Mouse (Mus musculus) bone marrow, adult 2 months (tissue): ENCODE measurements around the gene Efna2. TPM values are rescaled to one million over a fixed set of nuclear protein-coding genes. Genes with fewer than 3 reads are reported as not detected.

Experiments
- H3K27ac ChIP-seq: fragments of 200-500 bp; 2 replicates; pipeline ENCODE4 v1.5.1; 2012; ENCODE audit warnings: low read depth, mild to moderate bottlenecking, control low read depth, inconsistent platforms, low read length; ENCODE audit not compliant: control insufficient read depth, poor library complexity, insufficient read depth
- H3K4me1 ChIP-seq: fragments of 200-500 bp; 2 replicates; pipeline ENCODE4 v1.6.1; 2011; ENCODE audit warnings: low read length; ENCODE audit not compliant: control insufficient read depth, insufficient read depth
- H3K4me3 ChIP-seq: fragments of 200-500 bp; replicated peaks from 2 replicates; pipeline ENCODE3; 2011; ENCODE audit warnings: mild to moderate bottlenecking, low read depth, low read length, control low read depth; ENCODE audit not compliant: control insufficient read depth
- CTCF ChIP-seq: fragments of 200-500 bp; IDR thresholded peaks from 2 replicates; pipeline ENCODE4 v1.5.1; 2011; ENCODE audit warnings: low read length, control low read depth; ENCODE audit not compliant: control insufficient read depth, insufficient read depth
- POLR2A ChIP-seq: fragments of 200-500 bp; IDR thresholded peaks from 2 replicates; pipeline ENCODE4 v1.6.1; 2011; ENCODE audit warnings: low read depth, mild to moderate bottlenecking, control low read depth, low read length, borderline replicate concordance; ENCODE audit not compliant: control insufficient read depth
- WGBS: fragments of 180-500 bp; shearing (Covaris S2); methylation state at CpG from one replicate; pipeline ENCODE4 v1.1.7; 2018; 5-methylcytosine and 5-hydroxymethylcytosine counted together
- polyA plus RNA-seq: library from polyadenylated mRNA; stranded (reverse); fragments of >200 nt; gene quantifications from 2 replicates; pipeline ENCODE4 v1.2.4, GENCODE M21; 2011; ENCODE audit warnings: low replicate concordance; ENCODE audit not compliant: missing spikeins, insufficient read depth, insufficient read length

The Efna2 gene
- polyA plus RNA-seq, 1 experiment = 0.70 TPM

DNA sequence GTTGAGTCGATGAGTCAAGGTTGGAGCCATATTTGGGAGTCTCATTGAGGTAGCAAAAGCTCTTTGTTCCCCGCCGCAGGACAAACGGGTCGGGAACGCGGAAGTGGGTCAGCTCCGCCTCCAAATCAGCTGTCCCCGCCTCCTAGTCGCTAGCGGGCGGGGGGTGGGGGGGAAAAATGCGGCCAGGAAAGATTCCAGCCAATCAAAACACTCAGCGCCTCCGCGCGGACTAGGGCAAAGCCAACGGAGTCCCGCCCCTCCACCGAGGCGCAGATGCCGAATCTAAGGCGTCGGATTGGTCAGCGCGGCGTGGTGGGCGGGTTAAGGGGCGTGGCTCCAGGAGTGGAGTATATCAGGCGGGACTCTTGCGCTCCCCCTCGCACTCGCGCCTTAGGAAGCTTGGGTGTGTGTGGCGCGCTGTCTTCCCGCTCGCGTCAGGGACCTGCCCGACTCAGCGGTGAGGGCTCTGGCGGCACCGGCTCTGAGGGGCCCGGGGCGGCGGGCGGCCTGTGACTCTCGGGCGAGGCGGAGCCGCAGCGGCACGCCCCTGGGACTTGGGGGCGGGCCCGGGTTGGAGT is 11.7 kb upstream of the Efna2 start:
- under 1% methylated on average over 55 of the region's 55 CpGs for WGBS
- Histone ChIP-seq H3K27ac (peak overlapping the region; percentile 97), H3K4me3 (peak overlapping the region; percentile 90), H3K4me1 (peaks cover 14% of the 10 kb centered on the region)
- TF ChIP-seq CTCF (no peak), POLR2A (peak; percentile 99)

DNA sequence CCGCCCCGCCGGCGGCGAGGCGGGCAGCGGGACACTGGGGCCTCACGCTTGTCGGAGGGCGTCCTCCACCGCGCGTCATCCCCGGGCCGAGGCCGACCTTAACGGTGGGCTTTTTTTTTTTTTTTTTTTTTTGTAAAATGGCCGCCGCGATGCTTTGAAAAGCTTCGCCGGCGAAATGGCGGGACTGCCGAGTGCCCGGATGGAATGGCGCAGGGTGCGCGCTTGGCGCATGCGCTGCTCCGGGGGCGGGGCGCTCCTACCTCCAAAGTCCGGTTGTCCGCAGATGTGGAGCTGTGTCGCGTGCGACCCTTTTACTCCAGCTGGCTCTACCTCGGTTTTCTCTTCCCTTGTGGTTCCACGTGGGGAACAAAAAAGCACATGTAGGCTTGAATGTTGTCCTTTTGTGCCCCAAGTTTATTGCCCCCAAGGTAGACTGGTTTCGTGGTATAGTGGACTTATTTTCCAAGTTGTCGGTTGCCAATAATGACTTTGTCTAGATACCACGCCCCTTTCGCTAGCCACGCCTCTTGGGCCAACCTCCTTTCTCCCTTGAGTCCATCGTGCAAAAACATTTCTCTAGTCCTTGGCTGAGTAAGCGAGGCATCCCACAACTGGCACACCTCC is 11.1 kb upstream of the Efna2 start:
- peak overlapping the region; percentile 97 for H3K27ac ChIP-seq
- peak overlapping the region; percentile 90 for H3K4me3 ChIP-seq
- under 1% methylated on average over 48 of the region's 48 CpGs for WGBS
- peaks cover 11% of the 10 kb centered on the region; the same call in 1 of the 2 replicates for H3K4me1 ChIP-seq
- TF ChIP-seq CTCF = no peak
- peak; percentile 24; the same call in 1 of the 2 replicates for TF ChIP-seq POLR2A

DNA sequence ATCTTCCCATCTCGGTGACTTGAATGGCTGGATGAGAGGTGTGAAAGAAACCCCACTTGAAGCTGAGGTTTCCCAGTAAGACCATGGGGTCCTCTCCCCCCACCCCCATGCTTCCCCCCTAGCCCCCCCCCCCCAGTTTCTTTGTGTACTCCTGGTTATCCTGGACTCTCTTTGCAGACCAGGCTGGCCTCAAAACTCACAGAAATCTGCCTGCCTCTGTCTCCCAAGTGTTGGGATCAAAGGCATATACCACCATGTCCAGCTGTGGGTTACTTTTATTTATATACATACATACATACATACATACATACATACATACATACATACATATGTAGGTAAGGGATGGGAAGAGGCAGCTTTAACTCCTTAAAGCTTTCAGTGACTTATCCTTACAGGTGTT is 10.2 kb upstream of the Efna2 start:
- Histone ChIP-seq H3K27ac (no peak overlapping the region), H3K4me1 (peaks cover 7% of the 10 kb centered on the region; the same call in 1 of the 2 replicates), H3K4me3 (no peak overlapping the region)
- WGBS = 38% methylated on average over 1 of the region's 1 CpGs
- TF ChIP-seq POLR2A = no peak
- TF ChIP-seq CTCF = no peak

DNA sequence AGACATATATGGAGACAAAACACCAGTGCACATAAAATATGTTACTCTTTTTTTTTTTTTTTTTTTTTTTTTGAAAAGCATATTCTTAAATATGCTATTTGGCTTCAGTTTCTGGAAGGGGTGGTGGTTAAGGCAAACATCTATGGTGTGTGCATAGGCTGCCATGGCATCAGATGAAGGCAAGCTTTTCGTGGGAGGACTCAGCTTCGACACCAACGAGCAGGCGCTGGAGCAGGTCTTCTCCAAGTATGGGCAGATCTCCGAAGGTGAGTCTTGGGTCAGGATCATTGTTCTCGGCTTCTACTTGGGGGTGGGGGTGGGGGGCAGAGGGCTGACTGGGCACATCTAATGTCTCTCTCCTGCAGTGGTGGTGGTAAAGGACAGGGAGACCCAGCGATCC is 9.6 kb upstream of the Efna2 start:
- H3K27ac ChIP-seq = no peak overlapping the region
- peaks cover 4% of the 10 kb centered on the region; the same call in 1 of the 2 replicates for H3K4me1 ChIP-seq
- 93% methylated on average over 7 of the region's 7 CpGs for WGBS
- TF ChIP-seq CTCF (no peak), POLR2A (no peak)
- H3K4me3 ChIP-seq = no peak overlapping the region

DNA sequence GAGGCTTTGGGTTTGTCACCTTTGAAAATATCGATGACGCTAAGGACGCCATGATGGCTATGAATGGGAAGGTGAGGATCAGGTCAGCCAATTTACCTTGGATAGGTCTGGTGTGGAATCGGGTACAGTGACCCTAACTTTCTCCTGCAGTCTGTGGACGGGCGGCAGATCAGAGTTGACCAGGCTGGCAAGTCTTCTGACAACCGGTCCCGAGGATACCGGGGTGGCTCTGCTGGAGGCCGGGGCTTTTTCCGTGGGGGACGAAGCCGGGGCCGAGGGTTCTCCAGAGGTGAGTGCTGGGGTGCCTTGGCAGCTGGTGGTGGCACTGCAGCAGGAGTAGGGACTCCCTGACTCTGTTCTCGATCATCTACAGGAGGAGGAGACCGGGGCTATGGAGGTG is 9.2 kb upstream of the Efna2 start:
- H3K27ac ChIP-seq = no peak overlapping the region
- 94% methylated on average over 16 of the region's 16 CpGs for WGBS
- H3K4me3 ChIP-seq = no peak overlapping the region
- no peak for TF ChIP-seq CTCF
- TF ChIP-seq POLR2A = no peak
- H3K4me1 ChIP-seq = peaks cover 4% of the 10 kb centered on the region; the same call in 1 of the 2 replicates

DNA sequence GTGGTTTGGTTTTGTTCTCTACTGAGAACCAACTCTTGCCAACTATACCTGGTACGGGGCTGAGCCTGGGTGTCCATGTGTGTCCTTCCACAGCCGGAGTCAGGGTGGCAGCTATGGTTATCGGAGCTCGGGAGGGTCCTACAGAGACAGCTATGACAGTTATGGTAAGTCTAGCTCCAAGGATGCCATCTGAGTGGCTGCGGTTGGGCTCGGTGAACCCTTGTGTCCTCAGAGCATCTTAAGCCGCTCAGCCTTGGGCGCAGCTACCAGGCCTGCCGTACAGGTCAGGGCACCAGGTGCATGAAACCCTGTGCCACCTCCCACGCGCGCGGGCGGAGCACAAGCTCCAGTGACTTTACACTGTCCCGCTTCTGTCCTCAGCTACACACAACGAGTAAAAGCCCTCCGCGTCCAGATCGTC is 8.7 kb upstream of the Efna2 start:
- Histone ChIP-seq H3K27ac (no peak overlapping the region), H3K4me1 (peaks cover 2% of the 10 kb centered on the region; the same call in 1 of the 2 replicates), H3K4me3 (no peak overlapping the region)
- 96% methylated on average over 19 of the region's 19 CpGs for WGBS
- TF ChIP-seq POLR2A = no peak
- TF ChIP-seq CTCF = no peak

DNA sequence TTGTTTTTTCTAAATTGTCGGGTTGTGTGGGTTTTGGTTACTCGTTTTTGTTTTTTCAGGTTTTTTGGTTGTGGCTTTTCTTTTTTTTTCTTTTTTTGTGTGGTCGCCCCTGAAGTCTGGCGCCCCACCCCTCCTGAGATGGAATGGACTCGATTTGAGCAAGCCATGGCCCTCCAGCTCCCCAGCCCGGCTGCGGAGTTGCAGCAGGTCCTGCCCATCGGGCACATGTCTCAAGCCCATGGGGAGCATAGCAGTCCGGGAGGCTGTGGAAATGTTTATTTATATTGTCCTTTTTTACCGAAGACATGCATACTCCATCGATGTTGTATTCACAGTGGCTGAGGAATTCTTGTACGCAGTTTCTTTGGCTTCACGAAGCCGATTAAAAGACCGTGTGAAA is 8.0 kb upstream of the Efna2 start:
- no peak for TF ChIP-seq POLR2A
- no peak for TF ChIP-seq CTCF
- peaks cover 2% of the 10 kb centered on the region; the same call in 1 of the 2 replicates for H3K4me1 ChIP-seq
- no peak overlapping the region for H3K27ac ChIP-seq
- WGBS = 88% methylated on average over 15 of the region's 15 CpGs
- H3K4me3 ChIP-seq = no peak overlapping the region

DNA sequence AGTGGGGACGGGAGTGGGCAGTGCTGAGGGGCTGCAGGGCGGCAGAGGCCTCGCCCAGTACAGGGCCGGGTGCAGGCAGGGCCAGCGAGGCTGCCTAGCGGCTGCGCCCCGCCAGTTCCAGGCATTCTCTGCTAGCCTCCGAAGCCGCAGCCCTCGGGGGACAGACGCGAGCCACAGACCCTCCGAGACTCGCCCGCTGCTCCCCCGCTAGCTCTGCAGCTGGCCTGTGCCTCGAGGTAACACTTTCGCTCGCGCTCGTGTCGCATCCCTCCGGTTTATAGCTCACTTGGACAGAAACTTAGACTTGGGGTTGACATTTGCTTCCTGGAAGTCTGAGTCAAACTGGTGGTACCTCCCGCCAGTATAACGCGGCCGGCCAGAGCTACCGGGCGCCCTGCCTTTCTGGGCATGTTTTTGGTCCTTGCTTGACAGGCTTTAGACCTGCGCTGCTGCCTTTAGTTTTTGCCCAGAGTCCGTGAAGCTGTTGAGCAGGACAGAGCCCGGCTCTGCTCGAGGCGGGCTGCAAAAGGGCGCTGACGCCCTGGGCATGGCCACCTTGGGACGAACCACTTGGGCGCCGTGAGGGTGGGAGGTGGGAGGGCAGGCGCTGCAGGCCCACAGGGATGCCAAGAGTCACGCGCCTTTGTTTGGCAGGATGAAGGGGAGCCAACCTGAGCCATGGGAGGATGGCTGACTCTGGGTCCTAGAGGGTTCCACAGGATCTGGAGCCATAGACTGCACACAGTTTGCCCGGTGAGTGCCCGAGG is 7.3 kb upstream of the Efna2 start:
- TF ChIP-seq POLR2A = no peak; the same call in 1 of the 2 replicates
- no peak for TF ChIP-seq CTCF
- Histone ChIP-seq H3K4me3 (no peak overlapping the region), H3K27ac (peak overlapping the region; percentile 37), H3K4me1 (peaks cover 2% of the 10 kb centered on the region; the same call in 1 of the 2 replicates)
- 94% methylated on average over 45 of the region's 45 CpGs for WGBS
